Comparison of ENCODE assay signal across 15 mouse cellular contexts in the genomic region with DNA sequence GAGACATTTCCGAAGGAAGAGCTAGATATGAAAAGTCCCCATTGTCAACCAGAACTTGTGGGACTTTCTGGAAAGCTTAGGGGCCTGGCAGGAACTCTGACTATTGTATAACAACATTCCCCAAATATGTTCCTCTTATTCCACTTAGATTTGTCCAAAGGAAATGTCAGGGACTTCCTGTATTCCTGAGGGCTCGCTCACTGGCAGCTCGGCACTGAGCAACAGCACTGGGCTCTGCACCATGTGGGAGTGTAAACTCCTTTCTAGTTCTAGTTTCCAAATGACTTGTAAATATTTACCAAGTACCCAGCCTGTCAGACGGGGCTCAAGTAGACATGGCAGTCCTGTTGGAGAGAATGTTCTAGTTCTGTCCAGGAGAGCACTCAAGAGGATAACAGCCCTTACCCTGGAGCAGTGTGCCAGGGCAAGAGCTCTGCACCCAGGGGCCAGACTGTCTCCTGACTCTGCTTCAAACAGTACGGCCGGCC. TPM values are rescaled to one million over a fixed set of nuclear protein-coding genes. Genes with fewer than 3 reads are reported as not detected.
DNase-seq lines count a peak whose midpoint lies in the region; TF ChIP-seq lines count a peak whose summit lies in the region.
"Had no signal": no experiment of that assay in that cellular context is flagged by ENCODE, and none has a peak within 500 bp of the region (broad histone marks: within the 10 kb centered on the region; RNA-seq: fewer than 3 reads in every experiment).

No protein-coding gene starts in this region.

- H3K27ac ChIP-seq in liver, adult 2 months (replicated peaks; ENCODE audit: insufficient read depth, low read depth, low read length) = peak overlapping the region; percentile 84
- H3K27ac ChIP-seq: midbrain, embryonic 12.5 days had no signal

- peaks cover 3% of the 10 kb centered on the region for H3K4me1 ChIP-seq in liver, adult 2 months (ENCODE audit: control insufficient read depth, insufficient read depth, low read length)
- H3K4me1 ChIP-seq: midbrain, embryonic 12.5 days had no signal

- H3K27me3 ChIP-seq in liver, adult 2 months (ENCODE audit: control insufficient read depth, insufficient read depth, low read length) = no peaks in the 10 kb centered on the region
- H3K27me3 ChIP-seq: midbrain, embryonic 12.5 days had no signal

- no peaks in the 10 kb centered on the region for H3K79me2 ChIP-seq in liver, adult 2 months (ENCODE audit: control insufficient read depth, insufficient read depth, low read length)

- 29% methylated on average over 6 of the region's 6 CpGs for WGBS in liver, adult 2 months

- no peak for TF ChIP-seq POLR2A in liver, adult 2 months (IDR thresholded peaks at IDR 0.05; ENCODE audit: extremely low read depth, insufficient read depth, low read length)

- peak overlapping the region; percentile 51; the same call in 1 of the 2 replicates for H3K9ac ChIP-seq in liver, adult 2 months (ENCODE audit: low read depth, low read length)
- H3K9ac ChIP-seq: midbrain, embryonic 12.5 days had no signal

- intact Hi-C loops in heart, postnatal 14 days (cut with DNase I) = no loop called here

- no peak overlapping the region for H3K4me3 ChIP-seq in liver, adult 2 months (ENCODE audit: insufficient read depth, low read depth, low read length)
- H3K4me3 ChIP-seq: erythroblast, embryonic 14.5 days; midbrain, embryonic 12.5 days had no signal

- DNase-seq in heart, adult 8-10 months (ENCODE audit: low spot score) = peak; percentile 24
- no peak for DNase-seq in heart, postnatal 14 days
- peak; percentile 60 for DNase-seq in liver, adult 2 months (ENCODE audit: extremely low read depth, low read depth, low spot score)
- DNase-seq in liver = no peak
- DNase-seq in lung, postnatal 10 days = peak; percentile 54
- DNase-seq in ovary, postnatal 10 days (ENCODE audit: low spot score) = no peak
- no peak for DNase-seq in cerebellum, postnatal 14 days
- DNase-seq in cerebellum, adult 11 months = no peak
- DNase-seq: cerebellum, adult 18-20 months; embryo, embryonic 11 days; layer of hippocampus, adult 9-11 months; left cerebral cortex, postnatal 4 days; spleen, adult 18-20 months had no signal

- TF ChIP-seq CTCF in liver, adult 2 months (IDR thresholded peaks at IDR 0.05; ENCODE audit: low read depth, low read length) = no peak

- H3K36me3 ChIP-seq in liver, adult 2 months (ENCODE audit: control insufficient read depth, insufficient read depth, low read length) = peaks cover 16% of the 10 kb centered on the region

RNA-seq across cellular contexts. Expression of gene Wdr25, which starts 28.4 kb away (rescaled TPM):
- 1 to 10 TPM; 5.3 to 7.4 (median 6.4) TPM for total RNA-seq in heart, adult 8-10 months (2022)
- total RNA-seq in heart, postnatal 14 days (2021) = 1 to 10 TPM; 4.7 to 6.5 TPM
- 9.3 and 11.4 TPM in 2 replicates for total RNA-seq in liver, adult 2 months (2014; rRNA removed)
- polyA plus RNA-seq in liver, adult 2 months (2012; rRNA removed) = 9.4 and 11.6 TPM in 2 replicates

RNA-seq across cellular contexts. Expression of gene Wars, which starts 28.9 kb away (rescaled TPM):
- 10 to 100 TPM; 31.0 to 36.9 (median 34.0) TPM for total RNA-seq in heart, adult 8-10 months (2022)
- total RNA-seq in heart, postnatal 14 days (2021) = 10 to 100 TPM; 32.2 to 36.7 TPM
- total RNA-seq in liver, adult 2 months (2014; rRNA removed) = 11.7 and 14.2 TPM in 2 replicates
- polyA plus RNA-seq in liver, adult 2 months (2012; rRNA removed) = 20.2 and 24.3 TPM in 2 replicates

RNA-seq across cellular contexts. Expression of gene Slc25a47, which starts 29.2 kb away (rescaled TPM):
- 1 to 10 TPM; 6.9 to 7.6 (median 7.3) TPM for total RNA-seq in heart, adult 8-10 months (2022)
- 1 to 10 TPM; 5.1 to 7.9 TPM for total RNA-seq in heart, postnatal 14 days (2021)
- 626 and 693 TPM in 2 replicates for total RNA-seq in liver, adult 2 months (2014; rRNA removed)
- 602 and 616 TPM in 2 replicates for polyA plus RNA-seq in liver, adult 2 months (2012; rRNA removed)

RNA-seq across cellular contexts. Expression of gene Slc25a29, which starts 29.4 kb away (rescaled TPM):
- 10 to 100 TPM; 13.1 to 16.9 (median 14.1) TPM for total RNA-seq in heart, adult 8-10 months (2022)
- 1 to 10 TPM; 5.7 to 6.0 TPM for total RNA-seq in heart, postnatal 14 days (2021)
- 1.9 and 2.1 TPM in 2 replicates for total RNA-seq in liver, adult 2 months (2014; rRNA removed)
- 5.2 and 5.4 TPM in 2 replicates for polyA plus RNA-seq in liver, adult 2 months (2012; rRNA removed)

Comparison
In these comparisons a context has a peak if more than half of its experiments do, and no peak if none do; other contexts are left out.
1. DNase-seq: peak in heart, adult 8-10 months (single experiment), liver, adult 2 months (single experiment) and lung, postnatal 10 days (single experiment); none in heart, postnatal 14 days (0 of 2), liver (single experiment), ovary, postnatal 10 days (single experiment), cerebellum, postnatal 14 days (0 of 2) and cerebellum, adult 11 months (single experiment).
2. RNA of gene Slc25a47, which starts 29.2 kb away (total RNA-seq): 626 to 693 TPM in liver, adult 2 months; 5.1 to 7.9 TPM in heart, postnatal 14 days and 6.9 to 7.6 TPM in heart, adult 8-10 months; every median in the first group is over 10 times any median in the second.